Mouse (Mus musculus) gastrocnemius, postnatal 14 days (tissue): ENCODE measurements at regions not wholly inside any gene's neighbourhood (a gene's known extent, or its start where the extent isn't known, plus 50 kb on each side); places are given as distances from the start of the nearest gene placed in this dataset.

Source experiments
- DNase-seq: peaks from one replicate; pipeline ENCODE4 v3.0.0; 2021; ENCODE audit warnings: mixed read lengths
- intact Hi-C: fragments of 180-260 bp; cut with DNase I; formaldehyde crosslinking; loops from one replicate; pipeline ENCODE4 v1.15.1; 2025; ENCODE audit warnings: low total_unique reads

DNA sequence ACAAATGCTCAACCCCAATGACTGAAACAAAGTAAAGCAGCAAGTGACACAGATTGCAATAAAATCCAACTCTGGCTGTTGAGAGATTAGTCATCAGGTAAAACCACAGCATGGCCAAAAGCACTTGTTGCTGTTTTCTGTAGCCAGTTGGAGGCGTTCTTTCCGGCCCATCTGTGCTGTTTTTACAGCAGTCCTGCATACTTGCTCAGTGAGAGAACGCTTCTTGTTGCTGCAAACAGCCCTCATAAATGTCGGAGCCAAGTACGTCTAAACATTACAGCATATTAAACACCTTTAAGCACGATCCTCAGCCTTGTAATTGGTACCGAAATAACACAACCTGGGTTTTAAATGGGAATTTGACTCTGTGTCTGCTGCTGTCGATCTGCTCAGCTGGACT lies 65.6 kb upstream of the Hs3st3a1 start:
- intact Hi-C loops = no loop called here
- DNase-seq = no peak

DNA sequence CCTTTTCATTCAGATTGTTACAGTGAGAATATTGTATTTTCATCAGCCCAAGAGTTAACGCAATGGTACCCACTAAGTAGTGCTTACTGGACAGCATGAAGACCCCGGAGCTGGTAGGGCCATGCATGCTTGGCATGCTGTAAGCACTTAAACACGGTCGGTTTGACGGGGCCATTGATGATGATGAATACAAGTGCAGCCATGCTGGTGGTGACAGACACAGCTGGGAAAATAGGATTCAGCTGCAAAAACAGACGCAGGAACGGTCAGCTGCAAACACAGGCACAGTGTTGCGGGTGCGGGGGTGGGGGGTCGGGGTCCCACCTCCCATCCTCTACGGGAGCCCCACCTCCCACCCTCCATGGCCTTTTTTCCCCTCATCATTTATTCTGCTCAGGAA lies 99.7 kb upstream of the Hs3st3a1 start:
- intact Hi-C loops = no loop called here
- DNase-seq = no peak

DNA sequence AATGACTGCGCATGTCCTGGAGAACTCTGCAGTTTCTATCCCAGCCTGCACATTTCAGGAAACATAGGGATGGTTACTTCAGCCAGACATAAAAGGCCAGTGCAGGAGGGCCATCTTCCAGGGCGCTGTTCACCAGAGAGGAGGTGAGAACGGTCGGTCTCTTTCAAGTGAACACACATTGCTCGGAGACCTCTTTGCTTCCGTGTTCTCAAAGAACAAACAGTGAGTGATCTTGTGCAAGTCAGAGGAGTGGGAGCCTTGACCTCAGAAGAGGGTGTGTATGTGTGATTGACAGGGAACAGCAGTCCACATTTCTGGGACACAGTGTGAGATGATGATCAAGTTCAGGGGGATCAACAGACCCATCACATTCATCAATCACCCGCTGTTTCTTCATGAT lies 102.7 kb upstream of the Hs3st3a1 start:
- intact Hi-C loops = no loop called here
- no peak for DNase-seq

DNA sequence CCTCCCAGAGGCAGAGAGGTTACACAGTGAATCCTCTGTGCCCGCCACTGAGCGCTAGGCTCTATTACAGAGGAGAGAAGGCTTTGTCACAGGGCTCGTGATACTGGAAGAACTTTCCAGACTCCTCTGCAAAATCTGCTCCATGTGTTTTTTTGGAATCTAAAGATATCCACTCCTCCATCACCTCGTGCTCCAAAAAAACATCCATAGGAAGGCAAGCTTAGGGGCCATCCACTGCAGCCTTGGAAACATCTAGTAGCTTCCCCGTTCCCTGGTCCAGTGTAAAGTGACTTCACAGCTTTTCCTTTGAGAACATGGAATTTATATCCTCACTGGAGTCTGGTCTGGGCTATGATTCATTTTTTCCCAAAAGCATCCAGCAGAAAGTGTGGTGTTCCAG lies 103.3 kb upstream of the Hs3st3a1 start:
- DNase-seq = no peak
- intact Hi-C loops = no loop called here

DNA sequence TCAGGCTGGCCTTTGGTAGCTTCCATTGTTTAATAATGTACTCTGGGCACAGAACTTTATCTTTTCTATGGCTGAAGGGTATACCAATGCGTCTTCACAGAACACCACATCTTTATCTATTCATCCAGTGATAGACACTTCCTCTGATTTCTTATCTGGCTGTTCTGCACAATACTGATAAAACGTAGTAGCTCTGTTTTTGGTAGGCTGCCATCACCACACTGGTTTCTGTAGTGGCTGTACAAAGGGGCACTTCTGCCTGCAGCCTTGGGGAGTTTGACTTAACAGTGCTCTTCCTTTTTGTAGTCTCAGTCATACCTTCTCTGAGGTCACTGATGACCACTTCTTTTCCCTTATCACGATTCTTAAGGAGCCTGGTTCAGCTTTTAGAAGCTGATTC lies 106.0 kb upstream of the Hs3st3a1 start:
- no peak for DNase-seq
- intact Hi-C loops = no loop called here

DNA sequence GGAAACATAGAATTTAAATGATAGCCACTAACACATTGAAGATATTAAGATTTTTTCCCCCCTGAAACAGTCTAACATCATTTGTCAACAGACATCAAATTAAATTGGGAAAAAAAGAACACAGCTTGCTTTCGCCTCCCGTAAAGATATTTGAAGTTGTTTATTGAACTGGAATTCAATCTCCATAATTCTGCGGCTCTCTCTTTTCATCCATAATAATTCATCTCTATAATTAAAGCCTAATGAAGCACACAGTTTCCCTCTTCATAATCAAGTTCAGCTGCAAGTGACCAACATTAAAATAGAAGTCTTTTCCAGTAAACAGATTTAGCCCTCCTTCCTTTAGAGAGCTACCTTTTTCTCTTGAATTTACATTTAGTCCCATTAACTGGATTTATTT lies 107.4 kb upstream of the Hs3st3a1 start:
- intact Hi-C loops = no loop called here

DNA sequence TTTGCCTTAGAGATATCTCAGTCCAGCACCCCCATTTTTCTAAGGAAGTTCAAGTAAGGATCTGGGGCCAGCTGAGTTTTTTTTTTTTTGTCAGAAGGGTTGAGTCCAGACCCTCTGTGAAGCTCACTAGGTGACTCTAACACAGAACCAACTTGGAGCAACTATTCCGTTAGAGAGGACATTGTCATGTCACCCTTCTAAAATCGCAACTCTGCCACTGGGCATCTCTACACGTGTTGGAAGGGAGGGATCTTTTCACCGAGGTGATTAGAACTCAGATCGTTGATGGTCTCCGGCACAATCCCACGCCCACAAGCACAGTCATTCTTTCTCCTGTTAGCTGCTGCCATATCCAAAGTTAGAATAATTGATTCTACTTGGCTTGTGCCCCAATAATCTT lies 108.5 kb upstream of the Hs3st3a1 start:
- DNase-seq = no peak
- intact Hi-C loops = no loop called here

More for the DNA sequence above, 107.4 kb upstream of the Hs3st3a1 start:
- no peak for DNase-seq

DNA sequence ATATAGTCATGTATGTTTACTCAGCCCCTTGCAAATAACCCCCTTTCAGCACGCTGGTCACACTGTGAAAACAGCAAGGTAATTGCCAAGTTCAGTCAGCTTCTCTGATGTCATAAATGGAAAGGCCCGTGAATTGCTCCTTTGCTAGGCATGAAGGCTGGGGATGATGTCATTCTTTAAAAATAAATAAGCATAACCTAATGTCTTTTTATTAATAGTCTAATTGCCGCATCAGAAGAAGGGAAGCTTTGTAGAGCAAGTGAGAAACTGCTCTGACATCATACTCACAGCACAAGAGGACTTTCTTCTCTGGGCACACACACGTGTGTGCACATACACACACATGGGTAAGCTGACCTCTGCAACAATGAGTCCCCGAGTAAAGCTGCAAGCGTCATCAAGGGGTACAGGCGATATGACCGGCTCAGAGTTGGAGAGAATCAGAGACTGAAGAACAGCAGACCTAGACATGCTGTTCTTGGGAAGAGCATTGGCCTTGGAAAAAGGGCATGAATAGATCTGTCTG lies 113.2 kb upstream of the Hs3st3a1 start:
- intact Hi-C loops = no loop called here
- no peak for DNase-seq

DNA sequence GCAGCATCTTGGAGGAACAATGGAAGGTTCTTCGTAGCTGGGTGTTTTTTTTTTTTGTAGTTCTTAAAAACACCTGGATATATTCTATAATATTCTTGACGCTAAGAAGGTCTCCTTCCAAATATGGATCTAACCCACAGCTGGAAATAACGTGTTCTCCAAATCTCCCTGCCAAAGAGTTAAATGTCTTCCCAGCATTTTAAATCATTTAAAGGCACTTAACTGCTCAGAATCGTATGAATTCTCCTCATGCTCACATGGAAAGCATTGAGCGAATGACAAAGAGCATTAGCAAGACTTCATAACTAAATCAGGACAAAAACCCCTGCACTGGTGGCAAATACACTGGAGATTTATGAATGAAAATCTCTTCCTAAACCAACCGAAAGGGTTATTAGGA lies 117.7 kb upstream of the Hs3st3a1 start:
- intact Hi-C loops = no loop called here
- no peak for DNase-seq

DNA sequence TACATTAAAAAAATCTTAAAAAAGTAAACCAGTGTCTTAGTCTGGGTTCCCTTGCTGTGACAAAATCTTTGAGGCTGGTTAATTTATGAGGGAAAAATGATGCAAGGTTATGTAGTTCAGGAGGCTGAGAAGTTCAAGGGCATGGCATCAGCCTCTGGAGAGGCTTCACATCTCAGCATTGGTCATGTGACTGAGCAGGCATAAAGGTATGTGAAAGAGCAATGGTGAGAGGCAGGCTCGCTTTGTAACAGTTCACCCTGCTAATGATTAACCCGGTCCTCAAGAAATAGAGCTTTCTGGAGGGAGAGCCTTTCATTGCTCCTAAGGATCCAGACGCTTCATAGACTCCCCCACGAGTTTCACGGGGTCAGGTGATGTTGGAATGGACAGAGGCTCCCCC lies 120.1 kb upstream of the Hs3st3a1 start:
- intact Hi-C loops = no loop called here
- no peak for DNase-seq

DNA sequence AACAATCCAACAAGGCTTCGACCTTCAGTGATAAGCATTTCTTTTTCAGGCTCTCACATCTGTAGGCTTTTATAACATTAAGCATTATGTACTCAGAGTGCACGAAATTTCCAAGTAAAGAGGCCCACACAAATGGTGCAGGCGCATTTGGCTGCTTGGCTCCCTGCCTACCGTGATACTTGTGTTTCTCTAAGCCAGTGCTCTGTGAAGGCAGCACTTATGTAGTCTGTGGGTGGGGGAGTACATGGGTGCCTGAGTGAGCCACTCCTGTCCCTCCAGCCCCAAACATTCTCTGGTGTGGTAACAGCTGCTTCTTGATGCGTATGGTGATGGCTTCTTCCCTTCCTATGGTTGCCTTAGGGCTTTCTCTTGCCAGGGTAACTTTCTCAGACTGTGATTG lies 121.9 kb upstream of the Hs3st3a1 start:
- DNase-seq = no peak
- intact Hi-C loops = no loop called here

DNA sequence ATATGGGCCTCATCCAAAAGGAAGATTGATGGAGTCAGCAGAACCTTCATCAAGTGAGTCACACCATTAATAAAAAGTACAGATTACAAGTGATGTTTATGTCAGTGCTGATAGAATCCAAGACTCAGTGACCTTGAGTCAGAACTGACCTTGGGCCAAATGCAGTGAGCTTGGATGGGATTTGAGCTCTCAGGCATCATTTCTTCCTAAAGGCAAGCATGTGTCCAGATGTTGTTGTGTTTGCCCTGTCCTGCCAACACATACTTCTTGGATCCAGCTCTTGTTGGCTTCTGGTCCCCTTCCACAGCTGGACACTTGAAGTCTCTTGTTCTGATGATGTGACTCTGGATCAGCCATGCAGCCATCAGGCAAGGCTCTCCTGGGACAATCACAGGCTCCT lies 125.3 kb upstream of the Hs3st3a1 start:
- intact Hi-C loops = no loop called here
- no peak for DNase-seq

DNA sequence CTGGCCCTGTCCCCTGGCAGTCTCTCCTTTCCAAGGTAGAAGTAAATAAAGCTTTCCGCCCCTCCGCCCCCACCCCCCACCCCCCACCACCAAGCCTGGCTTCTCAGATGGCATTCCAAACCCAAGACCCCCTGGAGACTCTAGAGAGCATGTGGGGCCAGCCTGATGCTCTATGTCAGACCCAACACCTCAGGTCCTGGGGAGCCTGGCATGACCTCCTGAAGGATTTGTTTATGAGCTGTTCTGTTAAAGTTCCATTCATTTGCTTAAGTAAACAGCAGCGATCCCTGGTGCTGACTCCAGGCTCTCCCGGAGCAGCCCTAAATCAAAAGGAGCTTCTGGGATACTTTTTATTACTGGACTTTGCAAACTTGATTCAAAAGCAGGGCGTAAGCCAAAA lies 137.3 kb upstream of the Hs3st3a1 start:
- intact Hi-C loops = no loop called here
- DNase-seq = no peak

DNA sequence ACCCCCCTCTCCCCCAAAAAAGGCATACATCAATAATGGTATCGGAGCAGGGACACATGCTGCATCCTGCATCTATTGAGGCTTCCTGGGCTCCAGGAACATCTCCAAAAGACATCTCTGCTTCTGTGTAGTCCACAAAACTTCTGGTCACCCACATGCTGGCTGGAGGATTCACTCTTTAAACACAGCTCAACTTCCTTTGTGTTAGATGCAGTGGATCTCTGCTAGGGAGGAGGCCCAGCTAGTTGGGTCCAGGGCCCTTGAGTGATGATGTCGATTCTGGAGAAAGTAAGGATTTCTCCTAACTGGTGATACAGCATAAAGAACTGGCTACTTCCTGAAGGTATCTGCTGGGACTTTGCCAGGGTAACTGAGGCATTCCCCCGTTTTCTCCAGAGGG lies 146.9 kb upstream of the Hs3st3a1 start:
- no peak for DNase-seq
- intact Hi-C loops = no loop called here

DNA sequence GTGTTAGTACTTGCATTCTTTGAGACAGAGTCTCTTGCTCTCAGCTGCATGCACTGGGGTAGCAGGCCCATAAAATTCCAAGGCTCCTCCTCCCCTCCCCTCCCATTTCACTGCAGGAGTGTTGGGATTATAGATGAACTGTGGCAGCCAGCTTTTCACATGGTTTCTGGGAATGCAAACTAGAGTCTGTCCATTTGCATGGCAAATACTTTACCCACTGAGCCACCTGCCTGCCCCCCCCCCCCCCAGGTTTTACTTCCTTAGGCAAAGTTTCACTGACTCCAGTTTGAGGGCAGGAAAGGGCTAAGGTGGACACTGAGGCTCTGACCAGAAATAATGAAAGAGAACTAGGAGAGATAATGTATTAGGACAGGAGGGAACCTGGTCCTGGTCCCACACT lies 147.6 kb upstream of the Hs3st3a1 start:
- no peak for DNase-seq
- intact Hi-C loops = no loop called here

DNA sequence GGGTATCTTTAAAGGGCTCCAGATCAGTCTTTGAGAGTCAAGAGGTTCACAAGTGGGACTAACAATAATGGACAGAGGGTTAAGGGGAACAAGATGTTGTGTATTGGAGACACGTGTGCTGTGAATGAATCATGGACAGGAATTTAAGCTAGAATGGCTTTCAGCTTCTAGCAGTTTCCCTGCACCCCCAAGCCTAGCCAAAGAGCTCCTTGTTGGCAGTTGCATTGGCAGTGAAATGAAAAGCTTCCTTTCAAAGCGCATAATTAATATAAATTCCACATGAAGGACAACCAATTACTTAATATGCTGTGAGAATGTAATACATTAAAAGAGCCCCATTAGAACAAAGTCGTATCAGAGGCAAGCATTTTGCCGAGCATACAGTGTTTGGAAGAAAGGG lies 153.4 kb upstream of the Hs3st3a1 start:
- DNase-seq = no peak
- intact Hi-C loops = no loop called here

DNA sequence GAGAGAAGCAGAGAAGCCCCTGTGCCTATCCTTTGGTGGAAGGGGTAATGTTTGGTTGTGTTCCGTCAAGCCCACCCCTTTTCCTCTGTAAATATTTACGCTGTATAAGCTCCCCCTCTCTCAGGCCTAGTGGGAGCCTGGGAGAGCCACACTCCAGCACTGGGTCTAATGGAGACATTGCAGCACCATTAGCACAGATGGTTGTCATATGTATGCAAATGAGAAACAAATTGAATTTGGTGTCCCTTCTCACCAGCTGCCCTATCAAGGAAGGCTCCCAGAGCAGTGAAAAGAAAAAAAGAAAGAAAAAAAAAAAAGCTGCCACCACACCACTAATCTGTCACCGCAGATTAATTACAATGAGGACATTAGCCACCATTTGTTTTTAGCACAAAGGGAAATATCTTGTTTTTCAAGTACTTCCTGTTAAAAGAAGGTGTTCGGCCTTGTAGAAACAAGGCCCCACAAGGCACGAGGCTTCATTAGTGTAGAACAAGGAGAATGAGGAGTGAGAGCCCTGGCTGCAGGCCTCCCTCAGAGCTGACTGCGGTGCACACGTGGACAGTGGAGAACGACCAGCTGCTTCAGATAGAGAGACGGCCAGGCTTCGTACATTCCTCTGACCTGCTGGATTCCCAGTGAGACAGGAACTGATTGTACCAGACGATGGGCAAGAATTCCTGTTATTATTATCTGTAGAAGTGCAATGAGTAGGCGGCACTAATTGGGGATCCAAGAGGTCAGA lies 156.7 kb upstream of the Hs3st3a1 start:
- DNase-seq = no peak
- intact Hi-C loops = no loop called here

DNA sequence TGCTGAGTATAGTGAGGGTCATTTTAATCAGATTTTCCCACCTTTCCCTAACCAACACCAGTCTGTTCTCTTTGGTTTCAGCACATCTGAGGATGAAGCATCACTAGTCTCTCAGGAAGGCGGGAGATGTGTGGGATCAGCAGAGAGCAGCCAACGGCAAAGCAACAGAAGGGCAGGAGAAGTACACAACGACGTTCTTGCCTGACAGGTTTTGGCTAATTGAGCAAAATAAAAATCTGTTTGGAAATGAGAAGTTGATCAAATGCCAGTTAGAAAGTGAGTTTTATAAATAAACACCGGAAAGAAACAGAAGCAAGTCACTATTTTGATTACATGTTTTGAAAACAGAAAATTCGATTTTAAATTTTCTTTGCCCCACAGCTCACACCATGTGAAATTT lies 161.4 kb upstream of the Hs3st3a1 start:
- DNase-seq = no peak
- intact Hi-C loops = no loop called here

DNA sequence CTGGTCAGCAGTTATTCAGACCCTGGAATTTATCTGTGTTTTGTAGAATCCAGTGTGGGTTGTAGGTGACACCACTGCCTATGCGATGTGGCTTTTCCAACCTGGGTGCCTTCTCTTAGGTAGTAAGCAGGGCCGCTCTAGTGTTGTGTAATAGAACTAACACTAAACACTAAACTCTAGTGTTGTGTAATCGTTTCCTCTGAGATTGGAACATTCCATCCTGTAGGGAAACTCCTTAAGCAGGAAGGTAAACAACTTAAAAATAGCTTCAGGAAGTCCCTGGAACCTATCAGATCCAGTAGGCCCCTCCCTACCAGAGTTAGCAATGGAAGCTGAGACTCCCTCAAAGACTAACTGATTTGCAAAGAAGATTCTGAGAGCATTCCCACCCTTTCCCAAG lies 161.9 kb upstream of the Hs3st3a1 start:
- DNase-seq = no peak
- intact Hi-C loops = no loop called here

DNA sequence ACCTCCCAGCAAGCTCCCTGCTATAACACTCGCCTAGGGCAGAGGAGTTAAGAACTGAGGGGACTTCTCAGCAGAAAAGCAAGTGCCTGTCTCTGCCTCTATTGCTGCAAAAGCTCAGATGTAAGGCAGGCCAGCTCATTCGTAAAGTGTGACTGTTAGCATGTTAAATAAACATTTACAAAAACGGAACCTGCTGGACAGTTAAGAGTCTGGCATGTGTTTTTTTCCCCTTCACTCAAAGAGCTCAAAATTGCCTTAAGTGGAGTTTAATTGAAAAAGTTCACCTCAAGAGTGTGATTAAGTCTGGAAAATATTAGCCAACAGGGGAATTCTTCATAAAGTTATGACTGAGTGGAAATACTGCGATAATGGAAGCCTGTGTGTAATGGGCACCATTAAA lies 167.0 kb upstream of the Hs3st3a1 start:
- no peak for DNase-seq
- intact Hi-C loops = no loop called here

DNA sequence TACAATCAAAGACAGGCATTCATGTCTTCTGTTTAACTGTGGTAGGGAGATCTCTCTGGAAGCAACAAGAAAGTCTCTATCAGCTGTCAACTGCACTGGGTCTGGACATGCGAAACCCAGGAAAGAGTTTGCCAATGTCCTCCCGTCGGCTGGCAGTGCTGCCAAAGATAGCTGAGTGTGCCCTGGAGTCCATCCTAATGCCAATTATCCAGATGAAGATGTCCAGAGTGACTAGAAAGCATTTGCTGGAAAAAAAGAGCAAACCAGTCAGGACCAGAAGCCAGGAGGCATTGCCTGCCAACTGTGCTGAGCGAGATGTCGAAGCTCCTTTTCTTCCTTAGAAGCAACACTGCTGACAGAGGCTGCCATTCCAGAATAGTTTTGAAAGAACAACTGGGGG lies 167.6 kb upstream of the Hs3st3a1 start:
- intact Hi-C loops = no loop called here
- no peak for DNase-seq
